Mouse (Mus musculus) liver, adult 2 months (tissue): ENCODE measurements around the gene Slc7a10.

Experiments
- CTCF ChIP-seq: fragments of 200-500 bp; IDR thresholded peaks from 2 replicates; pipeline ENCODE4 v1.5.1; 2011; ENCODE audit warnings: low read depth, low read length, control low read depth
- POLR2A ChIP-seq: fragments of 200-500 bp; IDR thresholded peaks from 2 replicates; pipeline ENCODE4 v1.6.1; 2011; ENCODE audit warnings: low read length, control low read depth; ENCODE audit not compliant: insufficient read depth; ENCODE audit errors: extremely low read depth

GRCm38 (mm10) chr7:35185889-35186569, at the start of gene Slc7a10:
- TF ChIP-seq CTCF, result no peak
- TF ChIP-seq POLR2A, result no peak
